Mouse (Mus musculus) kidney, embryonic 15.5 days (tissue): ENCODE measurements around the gene Bpifb1. TPM values are rescaled to one million over a fixed set of nuclear protein-coding genes. Genes with fewer than 3 reads are reported as not detected.

ENCODE experiments used
- ATAC-seq: fragments of 200-750 bp; cut with Nextera tagmentation; replicated peaks from 2 replicates; pipeline ENCODE4 v1.8.0; 2017; ENCODE audit warnings: moderate TSS enrichment; ENCODE audit not compliant: low FRiP score
- H3K27ac ChIP-seq: fragments of 300-500 bp; sonication (generic); 2 replicates; pipeline ENCODE4 v1.5.1; 2015; ENCODE audit warnings: mild to moderate bottlenecking, inconsistent platforms
- H3K27me3 ChIP-seq: fragments of 300-500 bp; sonication (generic); 2 replicates; pipeline ENCODE4 v1.6.1; 2015; ENCODE audit warnings: inconsistent platforms
- H3K36me3 ChIP-seq: fragments of 300-500 bp; sonication (generic); 2 replicates; pipeline ENCODE4 v1.6.1; 2015; ENCODE audit warnings: inconsistent platforms
- H3K4me1 ChIP-seq: fragments of 300-500 bp; sonication (generic); 2 replicates; pipeline ENCODE4 v1.6.1; 2015; ENCODE audit warnings: inconsistent platforms
- H3K4me2 ChIP-seq: fragments of 300-500 bp; sonication (generic); 2 replicates; pipeline ENCODE4 v1.6.1; 2015; ENCODE audit warnings: moderate library complexity, mild to moderate bottlenecking, inconsistent platforms
- H3K4me3 ChIP-seq: fragments of 300-500 bp; sonication (generic); replicated peaks from 2 replicates; pipeline ENCODE4 v1.5.1; 2015; ENCODE audit warnings: mild to moderate bottlenecking, inconsistent platforms
- H3K9ac ChIP-seq: fragments of 300-500 bp; sonication (generic); 2 replicates; pipeline ENCODE4 v1.6.1; 2015; ENCODE audit warnings: mild to moderate bottlenecking, inconsistent platforms
- H3K9me3 ChIP-seq: fragments of 300-500 bp; sonication (generic); replicated peaks from 2 replicates; pipeline ENCODE4 v1.6.1; 2016; ENCODE audit warnings: inconsistent platforms
- WGBS: fragments of 180-500 bp; shearing (Covaris S2); methylation state at CpG from one replicate; pipeline ENCODE4 v1.1.7; 2015; ENCODE audit warnings: mixed read lengths; 5-methylcytosine and 5-hydroxymethylcytosine counted together
- polyA plus RNA-seq: library from polyadenylated mRNA; unstranded; fragments of >200 nt; fragmentation: Nextera tagmentation; extraction: Ambion mirVana; gene quantifications from 2 replicates; pipeline ENCODE4 v1.2.1, GENCODE M21; 2015

The Bpifb1 gene
- polyA plus RNA-seq, 1 experiment from 2014 or later: 0.09 TPM

DNA sequence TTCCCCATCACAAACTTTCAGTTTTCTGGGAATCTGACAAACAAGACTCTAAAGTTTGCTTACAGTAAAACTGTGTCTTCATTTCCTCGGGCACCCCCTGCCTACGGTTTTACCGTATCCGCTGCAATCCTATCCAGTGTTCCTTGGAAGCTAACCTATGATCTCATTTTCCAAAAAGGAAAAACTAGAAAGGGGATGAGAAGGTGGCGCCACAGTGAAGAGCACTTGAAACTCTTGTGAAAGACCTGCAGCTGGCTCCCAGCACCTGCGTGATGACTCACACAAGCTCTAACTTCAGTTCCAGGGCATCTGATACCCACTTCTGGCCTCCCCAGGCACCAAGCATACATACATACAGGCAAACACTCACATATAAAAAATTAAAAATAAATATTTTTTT, 5.3 kb upstream of the Bpifb1 start:
- Histone ChIP-seq H3K27me3 (no peaks in the 10 kb centered on the region), H3K4me1 (no peaks in the 10 kb centered on the region), H3K4me3 (no peak overlapping the region), H3K9ac (no peak overlapping the region), H3K9me3 (no peaks in the 10 kb centered on the region), H3K27ac (no peak overlapping the region; the same call in 1 of the 2 replicates), H3K4me2 (no peak overlapping the region), H3K36me3 (no peaks in the 10 kb centered on the region)
- no peak for ATAC-seq
- 80% methylated on average over 6 of the region's 6 CpGs for WGBS

DNA sequence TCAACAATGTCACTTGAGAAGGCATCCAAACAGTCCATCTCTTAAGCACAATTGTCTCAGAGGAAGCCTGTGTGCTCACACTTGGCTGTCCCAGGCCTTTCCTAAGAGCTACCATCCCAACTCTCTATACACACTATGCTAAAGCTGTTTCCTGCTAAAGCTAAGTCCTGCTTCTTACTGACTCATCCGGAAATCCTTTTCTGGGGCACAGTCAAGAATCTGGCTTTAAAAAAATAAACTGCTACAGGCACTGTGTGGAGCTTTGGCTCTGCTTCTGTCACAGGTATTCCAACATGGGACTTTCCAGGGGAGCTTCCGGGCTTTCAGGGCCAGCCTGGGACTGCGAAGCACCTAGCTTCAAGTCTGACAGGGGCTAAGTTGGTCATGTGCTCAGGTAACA, 4.9 kb upstream of the Bpifb1 start:
- no peak overlapping the region for H3K4me2 ChIP-seq
- no peak overlapping the region; the same call in 1 of the 2 replicates for H3K27ac ChIP-seq
- no peaks in the 10 kb centered on the region for H3K27me3 ChIP-seq
- H3K9me3 ChIP-seq: no peaks in the 10 kb centered on the region
- no peaks in the 10 kb centered on the region for H3K36me3 ChIP-seq
- no peaks in the 10 kb centered on the region for H3K4me1 ChIP-seq
- ATAC-seq: no peak
- H3K4me3 ChIP-seq: no peak overlapping the region
- H3K9ac ChIP-seq: no peak overlapping the region
- 73% methylated on average over 3 of the region's 3 CpGs for WGBS

DNA sequence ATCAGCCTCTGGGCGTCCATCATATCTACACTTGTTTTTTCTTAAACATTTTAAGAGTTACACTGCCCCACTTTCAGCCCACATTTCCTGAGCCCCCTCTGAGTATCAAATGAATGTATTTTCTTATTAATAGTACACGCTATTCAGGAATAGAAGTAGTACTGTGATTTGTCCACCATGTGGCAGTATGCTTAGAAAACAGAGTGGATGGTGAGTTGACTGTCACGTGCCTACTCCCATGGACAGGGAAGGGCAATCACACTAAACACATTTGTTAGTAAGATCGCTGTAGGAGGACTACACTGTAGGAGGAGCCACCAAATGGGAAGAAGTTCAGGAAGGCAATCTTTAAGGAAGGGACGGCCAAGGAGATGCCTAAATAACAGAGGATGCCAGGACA, 3.1 kb upstream of the Bpifb1 start:
- no peak overlapping the region for H3K4me2 ChIP-seq
- no peaks in the 10 kb centered on the region for H3K27me3 ChIP-seq
- no peaks in the 10 kb centered on the region for H3K9me3 ChIP-seq
- ATAC-seq: no peak
- H3K27ac ChIP-seq: no peak overlapping the region
- no peaks in the 10 kb centered on the region for H3K36me3 ChIP-seq
- H3K9ac ChIP-seq: no peak overlapping the region
- H3K4me1 ChIP-seq: no peaks in the 10 kb centered on the region
- 36% methylated on average over 5 of the region's 5 CpGs for WGBS
- H3K4me3 ChIP-seq: no peak overlapping the region

DNA sequence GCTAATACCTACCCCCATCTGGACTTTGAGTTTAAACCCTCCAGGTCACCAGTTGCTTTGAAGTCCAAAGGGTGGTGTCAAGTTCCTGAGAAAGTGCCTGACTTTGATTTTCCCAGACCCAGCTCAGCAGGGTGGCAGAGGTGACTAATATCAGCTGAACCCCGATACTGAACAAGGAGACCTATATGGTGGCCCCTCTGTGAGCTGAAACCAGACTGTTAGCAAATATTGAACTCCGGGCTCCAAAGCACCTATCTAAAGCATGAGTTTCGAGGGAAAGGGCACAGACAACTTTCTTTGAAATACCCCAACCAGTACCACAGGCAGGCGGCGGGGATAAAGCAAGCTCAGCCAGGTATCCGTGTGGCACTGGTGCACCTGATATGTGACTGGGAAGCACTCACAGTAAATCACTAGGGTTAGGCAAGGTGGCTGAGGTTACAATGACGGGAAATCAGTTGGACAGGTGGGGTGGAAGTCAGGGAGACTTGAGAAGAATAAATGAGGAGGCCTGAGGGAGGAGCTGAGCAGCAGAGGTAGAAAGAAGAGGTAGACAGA, 662 bp upstream of the Bpifb1 start:
- Histone ChIP-seq H3K36me3 (no peaks in the 10 kb centered on the region), H3K9ac (no peak overlapping the region), H3K27me3 (no peaks in the 10 kb centered on the region), H3K27ac (no peak overlapping the region), H3K4me1 (no peaks in the 10 kb centered on the region), H3K9me3 (no peaks in the 10 kb centered on the region), H3K4me3 (no peak overlapping the region), H3K4me2 (no peak overlapping the region)
- WGBS: 81% methylated on average over 7 of the region's 7 CpGs
- no peak for ATAC-seq

DNA sequence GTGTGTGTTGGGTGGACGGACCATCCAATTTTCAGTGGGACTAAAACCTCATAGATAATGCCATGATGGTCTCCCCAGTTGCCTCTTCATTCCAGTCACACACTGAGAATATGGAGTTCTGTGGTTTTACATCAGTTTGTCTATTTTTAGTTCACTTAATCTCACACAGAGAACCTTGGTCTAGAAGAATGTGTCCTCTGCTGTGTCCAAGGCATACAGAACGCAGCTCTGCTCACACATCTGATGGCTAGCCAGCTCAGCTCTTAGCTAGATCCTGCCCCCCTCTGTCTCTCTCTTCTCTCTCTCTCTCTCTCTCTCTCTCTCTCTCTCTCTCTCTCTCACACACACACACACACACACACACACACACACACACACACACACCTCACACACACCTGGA, 1.5 kb downstream of the Bpifb1 start:
- Histone ChIP-seq H3K9ac (no peak overlapping the region), H3K4me1 (no peaks in the 10 kb centered on the region), H3K27ac (no peak overlapping the region), H3K4me2 (no peak overlapping the region), H3K4me3 (no peak overlapping the region), H3K27me3 (no peaks in the 10 kb centered on the region), H3K36me3 (no peaks in the 10 kb centered on the region), H3K9me3 (no peaks in the 10 kb centered on the region)
- no peak for ATAC-seq
- WGBS: 80% methylated on average over 1 of the region's 2 CpGs

DNA sequence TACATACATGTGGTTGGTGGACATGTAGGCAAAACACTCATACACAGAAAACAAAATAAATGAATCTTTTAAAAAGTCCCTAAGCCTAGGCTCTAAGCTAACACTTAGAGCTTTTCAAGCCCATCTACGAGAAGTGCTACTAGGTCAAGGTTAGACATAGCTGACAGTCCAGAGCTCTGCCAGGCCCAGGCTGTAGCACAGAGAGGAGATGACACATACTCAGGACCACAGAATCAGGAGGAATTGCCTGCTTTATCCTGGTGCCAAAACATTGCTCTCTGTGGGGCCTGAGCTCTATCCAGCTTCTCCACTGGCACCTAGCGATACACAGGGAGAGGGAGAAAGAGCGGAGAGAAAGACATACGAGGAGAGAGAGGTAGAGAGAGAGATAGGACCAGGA, 2.5 kb downstream of the Bpifb1 start:
- 86% methylated on average over 4 of the region's 4 CpGs for WGBS
- Histone ChIP-seq H3K9ac (no peak overlapping the region), H3K27me3 (no peaks in the 10 kb centered on the region), H3K27ac (no peak overlapping the region), H3K36me3 (no peaks in the 10 kb centered on the region), H3K4me1 (no peaks in the 10 kb centered on the region), H3K4me3 (no peak overlapping the region), H3K4me2 (no peak overlapping the region), H3K9me3 (no peaks in the 10 kb centered on the region)
- no peak for ATAC-seq

DNA sequence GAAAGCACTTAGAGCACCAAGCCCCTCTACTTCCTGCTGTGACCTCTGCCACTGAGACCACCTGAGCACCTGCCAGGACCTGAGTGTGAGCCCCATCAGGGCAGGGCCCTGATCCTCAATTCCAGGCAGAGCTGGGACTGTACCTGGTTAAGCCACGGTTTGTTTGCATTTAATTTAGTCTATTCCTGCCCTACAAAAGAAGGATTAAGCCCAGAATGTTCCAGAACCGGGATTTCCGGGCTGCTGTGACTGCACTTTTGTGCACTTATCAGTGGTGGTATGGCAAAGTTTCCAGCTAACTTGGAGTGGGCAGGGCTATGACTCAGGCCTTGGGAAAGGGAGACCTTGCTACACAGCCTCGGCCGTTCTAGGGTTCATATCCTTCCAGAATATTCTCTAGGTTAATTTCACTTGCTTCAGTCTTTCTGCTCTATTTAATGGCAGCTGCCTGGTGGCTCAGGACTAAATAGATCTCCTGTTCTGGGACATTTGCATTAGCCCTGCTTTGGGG, 3.4 kb downstream of the Bpifb1 start:
- WGBS: 79% methylated on average over 5 of the region's 5 CpGs
- H3K4me3 ChIP-seq: no peak overlapping the region
- no peak overlapping the region for H3K9ac ChIP-seq
- H3K4me1 ChIP-seq: no peaks in the 10 kb centered on the region
- H3K4me2 ChIP-seq: no peak overlapping the region
- no peak for ATAC-seq
- no peaks in the 10 kb centered on the region for H3K27me3 ChIP-seq
- H3K27ac ChIP-seq: no peak overlapping the region
- no peaks in the 10 kb centered on the region for H3K36me3 ChIP-seq
- H3K9me3 ChIP-seq: no peaks in the 10 kb centered on the region

DNA sequence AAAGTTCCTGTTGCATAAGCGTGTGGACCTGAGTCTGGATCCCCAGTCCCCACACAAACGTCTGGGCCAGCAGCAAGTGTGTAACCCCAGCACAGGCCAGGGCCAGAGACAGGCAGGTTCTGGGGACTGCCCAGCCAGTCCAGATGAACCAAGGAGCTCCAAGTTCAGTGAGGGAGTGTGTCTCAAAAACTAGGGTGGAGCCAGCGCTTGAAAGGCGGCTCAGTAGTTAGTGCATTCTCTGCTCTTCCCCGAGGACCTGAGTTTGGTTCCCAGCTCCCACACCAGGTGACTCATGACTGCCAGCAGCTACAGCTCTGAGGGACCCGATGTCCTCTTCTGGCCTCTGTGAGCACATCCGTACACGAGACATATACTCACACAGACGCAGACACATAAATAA, 6.4 kb downstream of the Bpifb1 start:
- H3K36me3 ChIP-seq: no peaks in the 10 kb centered on the region
- H3K4me1 ChIP-seq: no peaks in the 10 kb centered on the region
- H3K27me3 ChIP-seq: no peaks in the 10 kb centered on the region
- H3K9ac ChIP-seq: no peak overlapping the region
- no peak overlapping the region for H3K27ac ChIP-seq
- no peak overlapping the region for H3K4me3 ChIP-seq
- no peaks in the 10 kb centered on the region for H3K9me3 ChIP-seq
- ATAC-seq: no peak
- H3K4me2 ChIP-seq: no peak overlapping the region
- WGBS: 92% methylated on average over 9 of the region's 9 CpGs

DNA sequence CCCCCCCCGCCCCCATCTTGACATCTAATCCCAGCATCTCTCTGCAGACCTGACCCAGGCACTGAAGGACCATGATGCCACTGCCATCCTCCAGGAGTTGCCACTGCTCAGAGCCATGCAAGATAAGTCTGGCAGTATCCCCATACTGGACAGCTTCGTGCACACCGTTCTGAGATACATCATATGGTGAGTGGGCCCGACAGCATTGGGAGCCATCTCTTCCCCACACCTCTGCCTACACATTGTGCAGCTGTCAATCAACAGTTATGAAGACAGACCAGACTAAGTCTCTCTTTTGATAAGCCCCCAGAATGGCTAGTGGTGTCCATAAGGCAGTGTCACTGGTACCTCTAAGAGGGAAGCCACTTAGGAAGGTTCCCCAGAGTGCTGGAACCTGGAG, 14.0 kb downstream of the Bpifb1 start:
- WGBS: 86% methylated on average over 4 of the region's 4 CpGs
- Histone ChIP-seq H3K4me3 (no peak overlapping the region), H3K27ac (no peak overlapping the region), H3K9me3 (no peaks in the 10 kb centered on the region), H3K4me2 (no peak overlapping the region), H3K9ac (no peak overlapping the region), H3K27me3 (0 out of 2 replicates have a peak, but pooled peaks cover 3% of the 10 kb centered on the region), H3K36me3 (no peaks in the 10 kb centered on the region), H3K4me1 (no peaks in the 10 kb centered on the region)
- no peak for ATAC-seq

DNA sequence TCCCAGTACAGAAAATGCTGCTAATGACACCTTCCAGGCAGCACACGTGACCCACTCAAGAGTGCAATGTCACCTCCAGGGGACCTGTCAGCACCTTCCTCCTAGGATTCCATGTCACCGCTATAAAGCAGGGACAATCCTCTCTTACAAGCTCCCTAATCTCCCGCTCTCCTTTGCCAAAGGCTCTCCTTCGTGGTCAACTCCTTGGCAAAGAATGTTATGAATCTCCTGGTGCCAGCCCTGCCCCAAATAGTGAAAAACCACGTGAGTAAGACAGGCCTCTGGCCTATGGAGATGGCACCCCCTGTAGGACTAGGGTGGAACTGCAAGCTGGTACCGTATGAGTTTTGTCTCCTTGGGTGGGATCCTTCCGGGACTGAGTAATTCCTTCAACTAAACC, 16.3 kb downstream of the Bpifb1 start:
- H3K9me3 ChIP-seq: no peaks in the 10 kb centered on the region
- no peak overlapping the region for H3K4me2 ChIP-seq
- no peak overlapping the region for H3K4me3 ChIP-seq
- no peaks in the 10 kb centered on the region for H3K4me1 ChIP-seq
- 60% methylated on average over 7 of the region's 7 CpGs for WGBS
- no peak for ATAC-seq
- H3K27me3 ChIP-seq: 0 out of 2 replicates have a peak, but pooled peaks cover 3% of the 10 kb centered on the region
- H3K36me3 ChIP-seq: no peaks in the 10 kb centered on the region
- no peak overlapping the region for H3K9ac ChIP-seq
- no peak overlapping the region for H3K27ac ChIP-seq

DNA sequence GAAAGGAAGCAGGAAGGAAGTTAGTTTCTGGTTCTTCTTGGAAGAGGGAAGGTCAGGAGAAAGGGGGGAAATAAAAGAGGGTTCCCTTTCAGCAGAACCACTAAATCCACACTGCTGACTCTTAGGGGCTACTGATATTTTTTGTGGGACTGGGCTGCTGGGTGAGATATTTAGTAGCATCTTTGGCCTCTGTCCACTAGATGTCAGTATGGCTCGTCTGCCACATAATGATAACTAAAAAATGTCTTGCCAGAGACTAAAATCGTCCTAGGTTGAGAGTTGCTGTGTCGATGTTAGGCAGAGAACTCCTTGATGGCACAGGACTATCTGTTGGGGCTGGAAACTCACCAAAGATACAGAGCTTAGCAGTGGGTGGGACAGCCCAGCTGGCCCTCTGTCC, 18.5 kb downstream of the Bpifb1 start:
- H3K36me3 ChIP-seq: no peaks in the 10 kb centered on the region
- no peak overlapping the region for H3K27ac ChIP-seq
- H3K4me1 ChIP-seq: no peaks in the 10 kb centered on the region
- H3K9me3 ChIP-seq: no peaks in the 10 kb centered on the region
- 13% methylated on average over 3 of the region's 3 CpGs for WGBS
- 0 out of 2 replicates have a peak, but pooled peaks cover 3% of the 10 kb centered on the region for H3K27me3 ChIP-seq
- H3K4me2 ChIP-seq: no peak overlapping the region
- no peak for ATAC-seq
- H3K4me3 ChIP-seq: no peak overlapping the region
- no peak overlapping the region for H3K9ac ChIP-seq

DNA sequence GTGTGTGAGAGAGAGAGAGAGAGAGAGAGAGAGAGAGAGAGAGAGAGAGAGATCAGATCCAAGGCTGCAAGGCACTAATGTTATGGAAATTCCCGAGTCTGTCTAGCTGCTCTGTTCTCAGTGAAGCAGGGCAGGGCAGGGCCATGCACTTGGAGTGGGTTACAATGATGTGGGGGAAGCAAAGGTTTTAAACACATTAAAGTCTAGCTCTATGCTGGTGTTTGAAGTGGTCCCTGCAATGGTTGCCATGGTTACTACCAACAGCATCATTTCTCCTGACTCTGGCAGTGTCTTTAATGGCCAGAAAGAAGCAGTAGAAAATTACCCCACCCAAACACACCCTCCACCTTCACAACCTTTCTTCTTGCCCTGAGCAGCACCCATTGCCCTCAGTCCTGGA, 20.5 kb downstream of the Bpifb1 start:
- Histone ChIP-seq H3K9me3 (no peaks in the 10 kb centered on the region), H3K27me3 (0 out of 2 replicates have a peak, but pooled peaks cover 3% of the 10 kb centered on the region), H3K36me3 (no peaks in the 10 kb centered on the region), H3K4me3 (no peak overlapping the region), H3K4me1 (no peaks in the 10 kb centered on the region), H3K4me2 (no peak overlapping the region), H3K27ac (no peak overlapping the region), H3K9ac (no peak overlapping the region)
- 36% methylated on average over 1 of the region's 1 CpGs for WGBS
- no peak for ATAC-seq

DNA sequence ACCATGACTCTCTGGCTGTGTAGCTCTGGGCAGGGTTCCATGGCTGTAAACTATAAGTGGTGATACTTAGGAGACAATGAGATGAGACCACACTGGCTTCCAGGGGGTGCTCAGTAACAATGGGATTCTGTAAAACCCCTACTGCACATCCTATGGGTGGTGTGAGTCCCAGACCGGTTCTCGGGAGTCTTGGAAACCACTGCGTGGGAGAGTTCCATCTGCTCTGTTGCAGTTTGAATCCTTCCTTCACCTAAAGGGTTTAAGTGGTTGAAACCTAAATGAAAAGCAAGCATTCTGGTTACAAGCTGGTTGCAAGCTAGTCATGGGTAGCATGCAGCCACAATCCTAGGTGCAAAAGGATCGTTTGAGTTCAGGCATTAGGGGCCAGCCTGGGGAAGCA, 21.3 kb downstream of the Bpifb1 start:
- no peaks in the 10 kb centered on the region for H3K4me1 ChIP-seq
- H3K36me3 ChIP-seq: no peaks in the 10 kb centered on the region
- no peak overlapping the region for H3K9ac ChIP-seq
- 0 out of 2 replicates have a peak, but pooled peaks cover 3% of the 10 kb centered on the region for H3K27me3 ChIP-seq
- ATAC-seq: no peak
- no peak overlapping the region for H3K4me3 ChIP-seq
- no peak overlapping the region for H3K27ac ChIP-seq
- no peaks in the 10 kb centered on the region for H3K9me3 ChIP-seq
- H3K4me2 ChIP-seq: no peak overlapping the region
- WGBS: 83% methylated on average over 4 of the region's 4 CpGs
